Mouse (Mus musculus): ENCODE measurements around the gene Cemip. TPM values are rescaled to one million over a fixed set of nuclear protein-coding genes. Genes with fewer than 3 reads are reported as not detected.
A peak's percentile ranks its signal among the peaks of the same experiment; 100 is the strongest.
"Not testable (repeated sequence)": the region's sequence is repeated elsewhere in the genome, so short reads cannot be mapped to it uniquely, and the experiment has no call there.

Gene Cemip
- 0.08 and 0.20 TPM in 2 replicates for polyA plus RNA-seq (2016; fragmentation: Nextera tagmentation; extraction: Ambion mirVana)

GRCm38 (mm10) chr7:84086039-84086829 is at the start of gene Cemip:
TSS of gene Cemip (minus strand) at chr7:84086502.
- Histone ChIP-seq H3K27me3 (replicated peaks) (peaks cover 34% of the 10 kb centered on the region), H3K4me1 (peaks cover 14% of the 10 kb centered on the region), H3K4me2 (replicated peaks) (peak within 1 kb of the TSS; percentile 82), H3K9ac (peak within 1 kb of the TSS; percentile 33), H3K4me3 (peak within 1 kb of the TSS; percentile 49), H3K27ac (no peak within 1 kb of the TSS), H3K36me3 (no peaks in the 10 kb centered on the region), H3K9me3 (no peaks in the 10 kb centered on the region)
- peak; percentile 84 for ATAC-seq (ENCODE audit: low FRiP score, low read depth)
- WGBS, result under 1% methylated on average over 54 of the region's 54 CpGs

- no peak for ATAC-seq (ENCODE audit: low FRiP score, low read depth)
- Histone ChIP-seq H3K9me3 (no peaks in the 10 kb centered on the region), H3K4me3 (no peak overlapping the region), H3K9ac (no peak overlapping the region), H3K27ac (no peak overlapping the region), H3K4me1 (0 out of 2 replicates have a peak, but pooled peaks cover 2% of the 10 kb centered on the region), H3K36me3 (no peaks in the 10 kb centered on the region), H3K4me2 (replicated peaks) (no peak overlapping the region), H3K27me3 (replicated peaks) (no peaks in the 10 kb centered on the region)
- WGBS, result 76% methylated on average over 1 of the region's 1 CpGs
Observed at GRCm38 (mm10) chr7:84132704-84133103, 46.4 kb upstream of the Cemip start.

DNA sequence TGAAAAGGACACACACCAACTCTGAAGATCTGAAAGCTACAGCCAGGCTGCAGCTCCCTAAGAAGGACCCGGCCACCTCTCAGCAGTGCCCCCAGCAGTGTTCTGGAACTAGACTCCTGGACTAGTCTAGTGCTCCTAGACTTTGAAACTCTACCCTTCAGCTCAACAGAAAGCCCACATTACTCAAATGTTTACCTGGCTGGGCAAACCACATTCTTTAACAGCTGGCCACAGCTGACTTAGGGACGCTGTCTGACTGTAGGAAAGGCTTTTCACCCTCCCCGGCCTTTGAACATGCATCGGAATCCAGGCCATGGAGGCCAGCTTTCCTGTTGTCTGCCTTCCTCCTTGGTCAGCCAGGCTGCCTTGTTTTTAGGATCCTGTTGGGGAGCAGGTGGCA is 45.4 kb upstream of the Cemip start:
- H3K4me2 ChIP-seq (replicated peaks), result no peak overlapping the region
- no peak overlapping the region for H3K27ac ChIP-seq
- no peaks in the 10 kb centered on the region for H3K27me3 ChIP-seq (replicated peaks)
- no peaks in the 10 kb centered on the region for H3K36me3 ChIP-seq
- no peak overlapping the region for H3K4me3 ChIP-seq
- no peaks in the 10 kb centered on the region for H3K9me3 ChIP-seq
- no peak overlapping the region for H3K9ac ChIP-seq
- 89% methylated on average over 4 of the region's 4 CpGs for WGBS
- H3K4me1 ChIP-seq, result 0 out of 2 replicates have a peak, but pooled peaks cover 2% of the 10 kb centered on the region
- no peak for ATAC-seq (ENCODE audit: low FRiP score, low read depth)

GRCm38 (mm10) chr7:84128661-84129060 is 42.4 kb upstream of the Cemip start:
- Histone ChIP-seq H3K4me1 (no peaks in the 10 kb centered on the region), H3K4me3 (no peak overlapping the region), H3K27me3 (replicated peaks) (no peaks in the 10 kb centered on the region), H3K4me2 (replicated peaks) (no peak overlapping the region), H3K9ac (no peak overlapping the region), H3K36me3 (no peaks in the 10 kb centered on the region), H3K9me3 (no peaks in the 10 kb centered on the region), H3K27ac (no peak overlapping the region)
- ATAC-seq (ENCODE audit: low FRiP score, low read depth), result no peak
- WGBS, result 86% methylated on average over 8 of the region's 8 CpGs

DNA sequence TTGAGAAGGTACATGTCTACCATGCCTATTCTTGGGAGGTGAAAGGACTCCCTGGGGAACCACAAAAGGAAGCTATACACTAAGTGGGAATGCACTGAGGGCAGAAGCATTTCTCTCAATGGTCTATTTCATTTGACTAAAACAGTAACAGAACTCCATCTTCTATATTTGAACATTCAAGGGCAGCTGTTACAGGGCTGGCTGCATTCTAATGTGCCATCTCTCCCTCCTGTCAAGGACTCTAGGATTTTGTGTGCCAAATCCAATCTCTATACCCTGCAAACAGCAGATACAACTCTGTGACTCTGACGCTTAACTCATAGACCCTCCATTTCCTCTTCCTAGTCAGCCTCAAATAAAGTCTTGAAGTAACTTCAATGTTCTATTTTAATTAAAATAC is 39.4 kb upstream of the Cemip start:
- 0 out of 2 replicates have a peak, but pooled peaks cover 5% of the 10 kb centered on the region for H3K4me1 ChIP-seq
- H3K36me3 ChIP-seq, result no peaks in the 10 kb centered on the region
- no peaks in the 10 kb centered on the region for H3K27me3 ChIP-seq (replicated peaks)
- 86% methylated on average over 1 of the region's 1 CpGs for WGBS
- H3K4me2 ChIP-seq (replicated peaks), result no peak overlapping the region
- no peak overlapping the region for H3K27ac ChIP-seq
- no peaks in the 10 kb centered on the region for H3K9me3 ChIP-seq
- no peak for ATAC-seq (ENCODE audit: low FRiP score, low read depth)
- no peak overlapping the region for H3K4me3 ChIP-seq
- H3K9ac ChIP-seq, result no peak overlapping the region

DNA sequence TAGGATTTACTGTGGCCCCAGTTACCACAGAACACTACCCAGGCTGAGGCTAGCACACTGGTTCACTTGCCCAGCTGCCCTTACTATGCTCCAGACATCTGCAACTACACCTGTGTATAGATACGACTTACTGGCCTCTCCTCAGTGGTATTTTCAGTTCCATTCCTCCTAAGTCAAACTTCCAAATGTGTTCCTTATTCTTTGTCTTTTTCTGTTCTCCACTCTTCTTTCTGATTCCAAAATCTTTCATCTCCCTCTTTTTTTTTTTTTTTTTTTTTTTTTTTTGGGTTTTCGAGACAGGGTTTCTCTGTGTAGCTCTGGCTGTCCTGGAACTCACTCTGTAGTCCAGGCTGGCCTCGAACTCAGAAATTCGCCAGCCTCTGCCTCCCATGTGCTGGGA is 37.3 kb upstream of the Cemip start:
- not testable (repeated sequence) for H3K27me3 ChIP-seq (replicated peaks); H3K36me3 ChIP-seq; H3K4me3 ChIP-seq; H3K9me3 ChIP-seq; H3K9ac ChIP-seq; H3K27ac ChIP-seq; H3K4me2 ChIP-seq (replicated peaks); ATAC-seq (ENCODE audit: low FRiP score, low read depth)
- peaks cover 25% of the 10 kb centered on the region for H3K4me1 ChIP-seq
- WGBS, result 95% methylated on average over 4 of the region's 4 CpGs

DNA sequence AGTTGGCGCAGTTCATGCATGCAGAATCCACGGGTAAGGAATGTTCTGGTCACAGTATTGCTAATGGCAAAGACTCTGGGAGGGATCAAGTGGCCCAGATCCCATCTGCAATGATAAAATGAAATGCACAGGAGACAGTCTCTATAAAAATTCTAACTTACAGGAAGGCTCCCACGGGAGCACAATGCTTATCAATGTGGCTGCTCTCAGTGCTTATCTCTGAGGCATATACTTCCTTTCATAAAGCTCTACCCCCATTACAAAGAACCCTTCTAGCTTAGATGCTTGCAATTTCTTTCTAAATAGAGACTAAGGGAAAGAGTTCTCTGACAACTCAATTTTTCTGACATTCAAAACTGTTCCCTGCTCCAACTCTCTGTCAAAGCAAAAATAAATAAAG is 35.5 kb upstream of the Cemip start:
- H3K27ac ChIP-seq, result no peak overlapping the region

DNA sequence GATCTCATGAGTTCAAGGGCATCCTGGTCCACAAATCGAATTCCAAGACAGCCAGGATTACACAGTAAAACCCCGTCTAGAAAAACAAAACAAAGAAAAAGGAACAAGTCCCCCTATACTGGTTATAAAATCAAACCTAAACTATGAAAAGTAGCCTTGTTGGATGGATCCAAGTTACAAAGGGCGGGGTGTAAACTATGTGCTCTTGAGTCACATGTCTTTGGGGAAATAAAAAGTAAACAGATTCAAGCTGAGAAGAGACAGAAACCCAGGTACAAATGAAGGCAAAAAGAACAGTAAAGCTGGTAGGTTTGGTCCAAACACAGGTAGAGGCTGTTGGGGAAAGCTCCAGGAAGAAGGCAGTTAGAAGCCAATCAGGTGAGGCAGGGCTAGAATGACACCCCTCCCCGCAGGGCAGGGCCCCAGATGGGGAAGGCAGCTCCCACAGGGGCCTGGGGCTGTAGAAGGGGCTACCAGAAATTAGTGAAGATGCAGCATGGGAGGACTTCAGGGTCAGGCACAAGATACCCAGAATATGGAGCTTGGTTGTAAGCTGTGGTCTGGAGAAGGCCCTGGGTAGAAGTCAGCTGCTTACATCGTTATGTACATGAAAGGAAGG is 33.9 kb upstream of the Cemip start:
- H3K4me1 ChIP-seq, result peaks cover 35% of the 10 kb centered on the region
- no peaks in the 10 kb centered on the region for H3K36me3 ChIP-seq
- 60% methylated on average over 5 of the region's 5 CpGs for WGBS

More for the DNA sequence above, 35.5 kb upstream of the Cemip start:
- no peaks in the 10 kb centered on the region for H3K27me3 ChIP-seq (replicated peaks)
- H3K4me1 ChIP-seq, result peaks cover 35% of the 10 kb centered on the region
- no peak overlapping the region for H3K4me3 ChIP-seq
- no peak overlapping the region for H3K9ac ChIP-seq
- no peak overlapping the region for H3K4me2 ChIP-seq (replicated peaks)
- 87% methylated on average over 3 of the region's 3 CpGs for WGBS
- no peaks in the 10 kb centered on the region for H3K36me3 ChIP-seq
- no peak for ATAC-seq (ENCODE audit: low FRiP score, low read depth)
- H3K9me3 ChIP-seq, result no peaks in the 10 kb centered on the region

DNA sequence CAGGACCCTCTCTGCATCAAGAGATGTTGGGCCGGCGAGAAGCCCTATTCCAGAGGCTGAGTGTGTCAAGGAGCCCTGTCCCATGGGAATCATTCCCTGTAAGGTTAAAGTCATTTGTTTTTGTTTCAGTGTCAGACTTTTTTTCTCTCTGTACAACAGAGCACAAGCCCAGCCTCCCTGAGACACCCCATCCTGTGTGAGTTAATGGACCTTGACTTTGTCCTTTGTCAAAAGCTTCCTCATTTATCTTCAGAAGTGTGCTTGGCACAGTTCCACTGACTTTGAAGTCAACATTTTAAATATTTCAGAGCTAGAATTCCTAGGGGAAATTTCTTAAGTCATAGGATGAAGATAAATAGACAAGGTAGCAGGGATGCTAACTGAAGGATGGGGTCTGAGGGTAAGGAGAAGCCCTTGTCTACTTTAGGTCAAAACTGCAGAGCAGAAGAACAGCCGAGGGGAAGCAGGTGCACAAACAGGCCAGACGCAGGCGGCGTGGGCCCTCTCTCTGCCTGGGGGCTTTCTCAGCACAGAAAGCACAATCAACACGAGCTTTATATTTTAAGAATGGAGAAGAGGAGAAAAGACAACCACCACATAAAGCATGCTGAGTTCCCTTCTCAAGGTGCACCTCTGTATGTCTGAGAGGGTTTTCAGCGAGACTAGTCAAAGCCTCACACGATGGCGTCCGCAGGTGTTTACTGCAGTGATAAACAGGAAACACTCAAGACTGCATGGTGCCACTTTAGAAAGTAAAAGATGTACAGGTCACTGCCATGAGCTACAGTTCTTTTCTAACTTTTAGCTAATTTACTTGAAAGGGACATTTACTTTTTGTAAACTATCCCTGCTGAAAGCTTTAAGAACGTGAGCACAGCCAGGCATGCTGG is 33.2 kb upstream of the Cemip start:
- Histone ChIP-seq H3K9ac (no peak overlapping the region), H3K36me3 (no peaks in the 10 kb centered on the region), H3K4me2 (replicated peaks) (peak overlapping the region; percentile 19; the same call in 1 of the 2 replicates), H3K4me1 (peaks cover 38% of the 10 kb centered on the region), H3K27ac (no peak overlapping the region), H3K9me3 (no peaks in the 10 kb centered on the region), H3K27me3 (replicated peaks) (no peaks in the 10 kb centered on the region), H3K4me3 (no peak overlapping the region)
- ATAC-seq (ENCODE audit: low FRiP score, low read depth), result peak; percentile 51; the same call in 1 of the 2 replicates
- WGBS, result 40% methylated on average over 12 of the region's 12 CpGs

More for the DNA sequence above, 33.9 kb upstream of the Cemip start:
- Histone ChIP-seq H3K9me3 (no peaks in the 10 kb centered on the region), H3K4me3 (no peak overlapping the region), H3K9ac (no peak overlapping the region), H3K4me2 (replicated peaks) (no peak overlapping the region), H3K27me3 (replicated peaks) (no peaks in the 10 kb centered on the region), H3K27ac (no peak overlapping the region)
- no peak for ATAC-seq (ENCODE audit: low FRiP score, low read depth)

- Histone ChIP-seq H3K27ac (no peak overlapping the region), H3K27me3 (replicated peaks) (no peaks in the 10 kb centered on the region), H3K9me3 (no peaks in the 10 kb centered on the region), H3K4me1 (peaks cover 55% of the 10 kb centered on the region), H3K4me2 (replicated peaks) (no peak overlapping the region), H3K36me3 (0 out of 2 replicates have a peak, but pooled peaks cover 3% of the 10 kb centered on the region), H3K9ac (no peak overlapping the region), H3K4me3 (no peak overlapping the region)
- ATAC-seq (ENCODE audit: low FRiP score, low read depth), result no peak
- WGBS, result 91% methylated on average over 6 of the region's 6 CpGs
Observed at GRCm38 (mm10) chr7:84117543-84118122, 31.3 kb upstream of the Cemip start.

DNA sequence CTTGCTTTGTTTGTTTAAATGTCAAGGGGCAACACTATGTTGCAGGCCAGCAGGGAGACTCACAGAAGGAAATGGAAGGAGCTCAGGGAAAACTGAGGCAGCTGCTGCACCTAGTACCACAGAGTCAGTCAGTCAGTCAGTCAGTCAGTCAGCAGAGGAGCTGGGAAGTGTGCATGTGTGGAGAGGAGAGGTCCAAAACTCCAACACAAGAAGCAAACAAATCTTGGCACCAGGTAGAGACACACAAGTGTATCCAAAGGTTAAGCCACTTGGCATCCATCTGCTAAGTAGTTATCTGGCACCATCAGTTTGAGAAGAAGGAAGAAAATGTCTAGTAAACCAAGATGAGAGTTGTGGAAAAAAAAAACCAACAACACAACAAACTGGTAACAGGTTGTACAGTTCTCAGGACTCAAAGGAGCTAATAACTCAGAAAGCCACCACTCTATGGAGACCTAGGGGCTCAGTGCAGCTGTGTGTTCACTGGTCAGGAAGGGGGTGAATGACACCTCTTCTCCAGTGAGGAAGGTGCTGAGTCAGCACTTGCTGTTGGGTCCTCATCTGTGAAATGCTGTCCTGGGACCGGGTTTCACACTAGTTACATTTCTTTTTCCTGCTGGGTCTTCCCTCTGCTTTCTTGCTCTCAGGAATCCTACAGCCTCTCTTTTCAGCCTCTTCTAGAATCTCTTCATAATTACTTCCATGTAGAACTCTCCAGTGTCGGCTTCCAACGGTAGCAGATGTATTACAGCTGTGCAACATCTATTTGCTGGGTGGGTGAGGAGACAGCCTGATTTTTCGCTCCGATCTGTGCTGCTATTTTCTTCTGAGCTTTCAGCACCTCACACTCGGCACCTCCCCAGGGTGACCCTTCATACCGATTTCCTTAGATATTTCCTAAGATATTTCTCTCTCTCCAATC is 30.6 kb upstream of the Cemip start:
- Histone ChIP-seq H3K27ac (no peak overlapping the region), H3K9me3 (no peaks in the 10 kb centered on the region), H3K4me2 (replicated peaks) (no peak overlapping the region), H3K9ac (no peak overlapping the region), H3K4me3 (no peak overlapping the region), H3K27me3 (replicated peaks) (no peaks in the 10 kb centered on the region), H3K36me3 (0 out of 2 replicates have a peak, but pooled peaks cover 3% of the 10 kb centered on the region), H3K4me1 (peaks cover 61% of the 10 kb centered on the region)
- WGBS, result 83% methylated on average over 7 of the region's 7 CpGs
- no peak for ATAC-seq (ENCODE audit: low FRiP score, low read depth)

All from neural tube, embryonic 12.5 days (tissue).